Mouse (Mus musculus) frontal cortex, adult 2 months (tissue): ENCODE data around the gene Tmem182. TPM values are rescaled to one million over a fixed set of nuclear protein-coding genes. Genes with fewer than 3 reads are reported as not detected.

Source experiments
- DNase-seq, 2 experiments: peaks; one replicate each; pipeline ENCODE4 v3.0.0; 2022; ENCODE audit warnings: low spot score in 1 of 2; ENCODE audit errors: extremely low spot score in 1 of 2
- polyA plus RNA-seq: library from polyadenylated mRNA; depleted of rRNA; stranded (reverse); fragments of >200 nt; gene quantifications from 2 replicates; pipeline ENCODE4 v1.2.3, GENCODE M21; 2012

Tmem182 gene
- polyA plus RNA-seq, 1 experiment, result 0.64 TPM

GRCm38 (mm10) chr1:40856846-40857636 is 51.6 kb downstream of the Tmem182 start:
- no peak for DNase-seq

- no peak for DNase-seq
Measured at GRCm38 (mm10) chr1:40865043-40865442, 59.6 kb downstream of the Tmem182 start.

GRCm38 (mm10) chr1:40867106-40867505 is 61.7 kb downstream of the Tmem182 start:
- DNase-seq, result no peak

- no peak for DNase-seq
Measured at GRCm38 (mm10) chr1:40867651-40868050, 62.2 kb downstream of the Tmem182 start.

GRCm38 (mm10) chr1:40873760-40874455 is 68.5 kb downstream of the Tmem182 start:
- DNase-seq, result no peak

GRCm38 (mm10) chr1:40874456-40875375 is 69.3 kb downstream of the Tmem182 start:
- DNase-seq, result no peak

- peak; percentile 41 to 91 for DNase-seq
Measured at GRCm38 (mm10) chr1:40879051-40879450, 73.7 kb downstream of the Tmem182 start.

- no peak for DNase-seq
Measured at GRCm38 (mm10) chr1:40879526-40879925, 74.1 kb downstream of the Tmem182 start.

- DNase-seq, result no peak
Measured at GRCm38 (mm10) chr1:40880527-40880926, 75.1 kb downstream of the Tmem182 start.

- no peak for DNase-seq
Measured at GRCm38 (mm10) chr1:40883856-40884255, 78.5 kb downstream of the Tmem182 start.

GRCm38 (mm10) chr1:40884943-40885342 is 79.5 kb downstream of the Tmem182 start:
- DNase-seq, result no peak

- peak; percentile 56 to 87 for DNase-seq
Measured at GRCm38 (mm10) chr1:40887673-40888072, 82.3 kb downstream of the Tmem182 start.

GRCm38 (mm10) chr1:40888396-40889040 is 83.1 kb downstream of the Tmem182 start:
- no peak for DNase-seq

- no peak for DNase-seq
Measured at GRCm38 (mm10) chr1:40889617-40890016, 84.2 kb downstream of the Tmem182 start.

- DNase-seq, result no peak
Measured at GRCm38 (mm10) chr1:40890246-40890645, 84.8 kb downstream of the Tmem182 start.

GRCm38 (mm10) chr1:40903712-40904111 is 98.3 kb downstream of the Tmem182 start:
- DNase-seq, result no peak
